Comparison of ENCODE assay signal across 8 mouse cellular contexts in the genomic region with DNA sequence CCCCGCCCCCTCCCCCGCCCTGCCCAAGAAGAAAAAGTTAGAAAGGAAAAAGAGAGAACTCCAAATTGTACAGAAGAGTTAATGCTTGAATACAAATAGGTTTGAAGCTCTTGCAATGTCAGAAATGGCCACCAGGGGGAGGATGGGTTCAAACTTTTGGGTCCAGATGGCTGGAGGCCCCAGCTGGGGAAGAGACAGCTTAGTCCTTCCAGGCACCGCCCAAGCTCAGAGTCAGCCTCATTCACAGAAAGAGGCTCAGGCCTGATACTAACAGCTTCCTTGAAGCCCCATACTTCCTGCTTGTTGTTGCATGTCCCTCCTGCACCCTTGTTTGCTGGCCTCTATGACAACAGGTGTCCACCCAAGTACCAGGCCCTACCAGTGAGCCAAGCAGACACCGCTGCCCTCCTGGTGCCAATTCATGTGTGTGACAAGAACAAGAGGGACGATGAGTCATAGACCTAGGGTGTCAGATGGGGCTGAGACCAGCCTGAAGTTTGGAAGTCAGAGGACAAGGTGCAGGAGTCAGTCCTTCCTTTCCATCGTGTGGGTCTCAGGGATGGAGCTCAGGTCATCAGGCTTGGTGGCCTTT. TPM values are rescaled to one million over a fixed set of nuclear protein-coding genes. Genes with fewer than 3 reads are reported as not detected.
DNase-seq lines count a peak whose midpoint lies in the region; ATAC-seq and TF ChIP-seq lines count a peak whose summit lies in the region.

No protein-coding gene starts in this region.

- no peaks in the 10 kb centered on the region for H3K27me3 ChIP-seq in embryonic facial prominence, embryonic 12.5 days
- no peaks in the 10 kb centered on the region for H3K27me3 ChIP-seq in limb, embryonic 13.5 days
- H3K27me3 ChIP-seq in midbrain, postnatal 0 days (ENCODE audit: insufficient read depth, low read length), result no peaks in the 10 kb centered on the region

- H3K9me3 ChIP-seq in embryonic facial prominence, embryonic 12.5 days, result no peaks in the 10 kb centered on the region
- H3K9me3 ChIP-seq in limb, embryonic 13.5 days, result no peaks in the 10 kb centered on the region
- no peaks in the 10 kb centered on the region for H3K9me3 ChIP-seq in midbrain, postnatal 0 days (ENCODE audit: low read length)

- peaks cover 34% of the 10 kb centered on the region for H3K36me3 ChIP-seq in embryonic facial prominence, embryonic 12.5 days
- H3K36me3 ChIP-seq in limb, embryonic 13.5 days, result peaks cover 62% of the 10 kb centered on the region
- peaks cover 25% of the 10 kb centered on the region for H3K36me3 ChIP-seq in midbrain, postnatal 0 days (ENCODE audit: insufficient read depth, low read length)

- peak overlapping the region; percentile 22; the same call in 1 of the 2 replicates for H3K9ac ChIP-seq in embryonic facial prominence, embryonic 12.5 days
- no peak overlapping the region for H3K9ac ChIP-seq in limb, embryonic 13.5 days
- no peak overlapping the region for H3K9ac ChIP-seq in midbrain, postnatal 0 days (replicated peaks; ENCODE audit: low read length, poor library complexity, severe bottlenecking)

- no peak overlapping the region for H3K4me3 ChIP-seq in embryonic facial prominence, embryonic 12.5 days
- no peak overlapping the region for H3K4me3 ChIP-seq in limb, embryonic 13.5 days
- H3K4me3 ChIP-seq in midbrain, postnatal 0 days (ENCODE audit: low read depth, low read length), result no peak overlapping the region

- H3K27ac ChIP-seq in embryonic facial prominence, embryonic 12.5 days, result no peak overlapping the region
- H3K27ac ChIP-seq in limb, embryonic 13.5 days, result 0 out of 2 replicates have a peak overlapping the region, but pooled peaks have one; percentile 52
- no peak overlapping the region for H3K27ac ChIP-seq in midbrain, postnatal 0 days (ENCODE audit: low read depth, low read length)

- WGBS in embryonic facial prominence, embryonic 12.5 days, result 48% methylated on average over 6 of the region's 6 CpGs
- WGBS in limb, embryonic 13.5 days, result 48% methylated on average over 6 of the region's 6 CpGs
- 46% methylated on average over 6 of the region's 6 CpGs for WGBS in midbrain, postnatal 0 days

- ATAC-seq in embryonic facial prominence, embryonic 12.5 days (ENCODE audit: insufficient number of reproducible peaks, insufficient read depth, low FRiP score, low TSS enrichment), result no peak
- ATAC-seq in limb, embryonic 13.5 days (ENCODE audit: low FRiP score, low read depth), result 0 out of 2 replicates have a peak, but pooled peaks have one; percentile 39
- no peak for ATAC-seq in midbrain, postnatal 0 days (ENCODE audit: low FRiP score)

- peaks cover 5% of the 10 kb centered on the region for H3K4me1 ChIP-seq in embryonic facial prominence, embryonic 12.5 days
- H3K4me1 ChIP-seq in limb, embryonic 13.5 days, result peaks cover 9% of the 10 kb centered on the region
- 0 out of 2 replicates have a peak, but pooled peaks cover 3% of the 10 kb centered on the region for H3K4me1 ChIP-seq in midbrain, postnatal 0 days (ENCODE audit: insufficient read depth, low read length)

- DNase-seq in 3T3-L1 (ENCODE audit: low read depth, low spot score), result peak; percentile 93
- DNase-seq in adrenal gland, postnatal 36 days, result peak; percentile 88 to 91
- peak; percentile 93 for DNase-seq in heart, adult 8-10 months (ENCODE audit: low spot score)
- DNase-seq in kidney, adult 9 months, result peak; percentile 88
- DNase-seq in midbrain, postnatal 0 days (ENCODE audit: low spot score), result peak; percentile 91
- DNase-seq in spleen, postnatal 10 days (ENCODE audit: low spot score in 2 of 2), result peak; percentile 86 to 94

- no peak overlapping the region for H3K4me2 ChIP-seq in embryonic facial prominence, embryonic 12.5 days (replicated peaks)
- no peak overlapping the region; the same call in 1 of the 2 replicates for H3K4me2 ChIP-seq in limb, embryonic 13.5 days (replicated peaks)
- no peak overlapping the region for H3K4me2 ChIP-seq in midbrain, postnatal 0 days (ENCODE audit: low read depth, low read length, poor library complexity, severe bottlenecking)

- TF ChIP-seq CTCF in midbrain, postnatal 0 days (IDR thresholded peaks at IDR 0.05), result peak; percentile 80

RNA-seq across cellular contexts. Expression of a gene that starts 8.6 kb away (rescaled TPM):
- 1 to 10 TPM; 2.5 to 2.8 TPM for total RNA-seq in adrenal gland, postnatal 36 days (2021)
- 2.2 and 2.8 TPM in 2 replicates for polyA plus RNA-seq in embryonic facial prominence, embryonic 12.5 days (2016; fragmentation: Nextera tagmentation; extraction: Ambion mirVana)
- 1 to 10 TPM; 1.4 to 3.0 (median 1.6) TPM for total RNA-seq in heart, adult 8-10 months (2022)
- 3.1 and 3.6 TPM in 2 replicates for polyA plus RNA-seq in limb, embryonic 13.5 days (2015; fragmentation: Nextera tagmentation; extraction: Ambion mirVana)
- total RNA-seq in midbrain, postnatal 0 days (2014; rRNA removed), result 0.80 and 1.0 TPM in 2 replicates
- polyA plus RNA-seq in midbrain, postnatal 0 days (2015; fragmentation: Nextera tagmentation; extraction: Ambion mirVana), result 1.9 TPM in 2 replicates

RNA-seq across cellular contexts. Expression of a gene that starts 12.9 kb away (rescaled TPM):
- 10 to 100 TPM; 44.1 to 49.2 TPM for total RNA-seq in adrenal gland, postnatal 36 days (2021)
- polyA plus RNA-seq in embryonic facial prominence, embryonic 12.5 days (2016; fragmentation: Nextera tagmentation; extraction: Ambion mirVana), result 38.9 and 42.0 TPM in 2 replicates
- 10 to 100 TPM; 22.8 to 29.1 (median 28.1) TPM for total RNA-seq in heart, adult 8-10 months (2022)
- 41.7 and 46.0 TPM in 2 replicates for polyA plus RNA-seq in limb, embryonic 13.5 days (2015; fragmentation: Nextera tagmentation; extraction: Ambion mirVana)
- total RNA-seq in midbrain, postnatal 0 days (2014; rRNA removed), result 18.3 and 19.7 TPM in 2 replicates
- polyA plus RNA-seq in midbrain, postnatal 0 days (2015; fragmentation: Nextera tagmentation; extraction: Ambion mirVana), result 58.5 and 65.3 TPM in 2 replicates

RNA-seq across cellular contexts. Expression of a gene that starts 13.6 kb away (rescaled TPM):
- 10 to 100 TPM; 73.7 to 82.5 TPM for total RNA-seq in adrenal gland, postnatal 36 days (2021)
- 76.1 and 76.7 TPM in 2 replicates for polyA plus RNA-seq in embryonic facial prominence, embryonic 12.5 days (2016; fragmentation: Nextera tagmentation; extraction: Ambion mirVana)
- total RNA-seq in heart, adult 8-10 months (2022), result 10 to 100 TPM; 84.0 to 92.6 (median 90.8) TPM
- polyA plus RNA-seq in limb, embryonic 13.5 days (2015; fragmentation: Nextera tagmentation; extraction: Ambion mirVana), result 85.8 and 87.8 TPM in 2 replicates
- total RNA-seq in midbrain, postnatal 0 days (2014; rRNA removed), result 64.8 and 85.9 TPM in 2 replicates
- polyA plus RNA-seq in midbrain, postnatal 0 days (2015; fragmentation: Nextera tagmentation; extraction: Ambion mirVana), result 111 and 120 TPM in 2 replicates

RNA-seq across cellular contexts. Expression of a gene that starts 24.2 kb away (rescaled TPM):
- total RNA-seq in adrenal gland, postnatal 36 days (2021), result not detected
- polyA plus RNA-seq in embryonic facial prominence, embryonic 12.5 days (2016; fragmentation: Nextera tagmentation; extraction: Ambion mirVana), result 5.0 and 6.5 TPM in 2 replicates
- total RNA-seq in heart, adult 8-10 months (2022), result not detected
- polyA plus RNA-seq in limb, embryonic 13.5 days (2015; fragmentation: Nextera tagmentation; extraction: Ambion mirVana), result not detected in 2 replicates
- total RNA-seq in midbrain, postnatal 0 days (2014; rRNA removed), result not detected in 2 replicates
- polyA plus RNA-seq in midbrain, postnatal 0 days (2015; fragmentation: Nextera tagmentation; extraction: Ambion mirVana), result 1.4 and 1.8 TPM in 2 replicates

RNA-seq across cellular contexts. Expression of a gene that starts 28.2 kb away (rescaled TPM):
- 100 to 1,000 TPM; 415 to 420 TPM for total RNA-seq in adrenal gland, postnatal 36 days (2021)
- polyA plus RNA-seq in embryonic facial prominence, embryonic 12.5 days (2016; fragmentation: Nextera tagmentation; extraction: Ambion mirVana), result 372 and 383 TPM in 2 replicates
- 100 to 1,000 TPM; 185 to 230 (median 214) TPM for total RNA-seq in heart, adult 8-10 months (2022)
- 284 and 285 TPM in 2 replicates for polyA plus RNA-seq in limb, embryonic 13.5 days (2015; fragmentation: Nextera tagmentation; extraction: Ambion mirVana)
- 253 and 265 TPM in 2 replicates for total RNA-seq in midbrain, postnatal 0 days (2014; rRNA removed)
- polyA plus RNA-seq in midbrain, postnatal 0 days (2015; fragmentation: Nextera tagmentation; extraction: Ambion mirVana), result 146 and 175 TPM in 2 replicates
